Mouse (Mus musculus) heart, embryonic 14.5 days (tissue): ENCODE results near the gene Adgrg5. TPM values are rescaled to one million over a fixed set of nuclear protein-coding genes. Genes with fewer than 3 reads are reported as not detected.

Experiments
- ATAC-seq: fragments of 200-750 bp; cut with Nextera tagmentation; 2 replicates; pipeline ENCODE4 v1.8.0; 2017; ENCODE audit warnings: low read depth, moderate TSS enrichment; ENCODE audit not compliant: insufficient number of reproducible peaks, insufficient read depth, low FRiP score
- H3K27ac ChIP-seq, 2 experiments: fragments of 200-500 bp in 1 of 2; fragments of 300-500 bp in 1 of 2; sonication (generic) in 1 of 2; replicated peaks in 1 of 2; 2 replicates each; pipeline ENCODE4 v1.5.1; 2012 to 2014; ENCODE audit warnings: low read depth in 2 of 2, low read length in 2 of 2, control low read depth in 1 of 2, mild to moderate bottlenecking in 1 of 2, mixed read lengths in 1 of 2; ENCODE audit not compliant: control insufficient read depth in 1 of 2, insufficient read depth in 1 of 2
- H3K27me3 ChIP-seq: fragments of 300-500 bp; sonication (generic); 2 replicates; pipeline ENCODE4 v1.6.1; 2014; ENCODE audit warnings: mild to moderate bottlenecking, low read length, control low read depth; ENCODE audit not compliant: control insufficient read depth, insufficient read depth
- H3K36me3 ChIP-seq: fragments of 300-500 bp; sonication (generic); 2 replicates; pipeline ENCODE4 v1.6.1; 2014; ENCODE audit warnings: mild to moderate bottlenecking, control low read depth, low read length, mixed read lengths; ENCODE audit not compliant: control insufficient read depth, insufficient read depth
- H3K4me1 ChIP-seq, 2 experiments: fragments of 200-500 bp in 1 of 2; fragments of 300-500 bp in 1 of 2; sonication (generic) in 1 of 2; 2 replicates each; pipeline ENCODE4 v1.6.1; 2012 to 2014; ENCODE audit warnings: low read length in 2 of 2, control low read depth in 1 of 2, mixed read lengths in 1 of 2; ENCODE audit not compliant: control insufficient read depth in 2 of 2, insufficient read depth in 2 of 2
- H3K4me2 ChIP-seq: fragments of 300-500 bp; sonication (generic); 2 replicates; pipeline ENCODE4 v1.6.1; 2014; ENCODE audit warnings: mild to moderate bottlenecking, low read length
- H3K4me3 ChIP-seq, 2 experiments: fragments of 200-500 bp in 1 of 2; fragments of 300-500 bp in 1 of 2; sonication (generic) in 1 of 2; 2 replicates each; pipeline ENCODE4 v1.5.1; 2012 to 2014; ENCODE audit warnings: low read length in 2 of 2, mild to moderate bottlenecking in 2 of 2, control low read depth in 1 of 2, low read depth in 1 of 2, moderate library complexity in 1 of 2; ENCODE audit not compliant: control insufficient read depth in 1 of 2, insufficient read depth in 1 of 2
- H3K9ac ChIP-seq: fragments of 300-500 bp; sonication (generic); 2 replicates; pipeline ENCODE4 v1.6.1; 2014; ENCODE audit warnings: mild to moderate bottlenecking, low read length
- H3K9me3 ChIP-seq: fragments of 300-500 bp; sonication (generic); 2 replicates; pipeline ENCODE4 v1.6.1; 2016; ENCODE audit warnings: low read length, control low read depth; ENCODE audit not compliant: control insufficient read depth
- WGBS: fragments of 180-500 bp; shearing (Covaris S2); extraction: QIAGEN DNeasy Blood & Tissue Kit; methylation state at CpG from one replicate; pipeline ENCODE4 v1.1.7; 2014; 5-methylcytosine and 5-hydroxymethylcytosine counted together
- polyA plus RNA-seq: library from polyadenylated mRNA; unstranded; fragments of >200 nt; fragmentation: Nextera tagmentation; extraction: Ambion mirVana; gene quantifications from 2 replicates; pipeline ENCODE4 v1.2.1, GENCODE M21; 2014

The Adgrg5 gene
- polyA plus RNA-seq, 1 experiment from 2014 or later: 0.07 TPM

DNA sequence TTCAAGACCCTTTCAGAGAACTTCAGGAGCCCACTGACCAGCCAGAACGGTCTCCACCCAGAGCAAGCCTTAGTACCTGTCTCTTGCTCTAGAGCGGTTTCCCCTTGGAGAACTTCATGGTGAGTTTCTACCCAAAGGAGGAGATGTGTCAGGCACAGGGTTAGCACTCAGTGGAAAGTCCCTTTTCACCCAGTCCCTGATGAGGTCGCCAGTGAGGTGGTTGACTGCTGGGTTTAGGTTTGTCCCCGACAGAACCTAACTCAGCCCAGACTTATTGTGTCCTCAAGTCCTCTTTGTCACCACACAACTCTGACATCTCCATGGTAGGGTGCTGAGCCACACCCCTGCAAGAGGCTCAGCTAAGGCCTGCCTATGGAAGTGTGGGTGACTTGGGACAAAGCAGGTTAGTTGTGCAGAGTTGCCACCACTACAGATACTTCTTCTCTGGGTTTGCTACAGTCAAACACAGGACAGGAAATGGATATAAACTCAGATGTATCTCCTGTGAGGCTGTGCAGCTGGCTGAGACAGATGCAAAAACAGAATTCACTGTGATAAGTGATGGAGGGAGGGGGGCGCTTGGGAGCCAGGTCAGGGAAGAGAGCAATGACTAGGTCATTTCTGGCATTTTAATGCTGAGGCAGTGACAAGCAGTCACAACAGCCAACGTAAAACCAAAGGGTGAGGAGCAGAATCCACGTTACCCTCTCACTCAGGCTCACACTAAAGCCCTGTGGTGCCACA lies 30.3 kb downstream of the Adgrg5 start:
- no peak for ATAC-seq
- 58% methylated on average over 7 of the region's 7 CpGs for WGBS
- H3K27ac ChIP-seq: peak overlapping the region; percentile 72 to 78
- H3K4me1 ChIP-seq: peaks cover 18 to 27% of the 10 kb centered on the region in 2 experiments
- H3K27me3 ChIP-seq: no peaks in the 10 kb centered on the region
- H3K36me3 ChIP-seq: no peaks in the 10 kb centered on the region
- no peak overlapping the region for H3K4me3 ChIP-seq
- H3K4me2 ChIP-seq: no peak overlapping the region; the same call in 1 of the 2 replicates
- 0 out of 2 replicates have a peak overlapping the region, but pooled peaks have one; percentile 27 for H3K9ac ChIP-seq
- no peaks in the 10 kb centered on the region for H3K9me3 ChIP-seq

- Histone ChIP-seq H3K9me3 (no peaks in the 10 kb centered on the region), H3K4me1 (peaks cover 18 to 27% of the 10 kb centered on the region in 2 experiments), H3K9ac (no peak overlapping the region), H3K27me3 (no peaks in the 10 kb centered on the region), H3K4me3 (no peak overlapping the region), H3K4me2 (peak overlapping the region; percentile 6; the same call in 1 of the 2 replicates), H3K36me3 (no peaks in the 10 kb centered on the region), H3K27ac (peak overlapping the region; percentile 78)
- ATAC-seq: peak; percentile 77
- WGBS: 38% methylated on average over 7 of the region's 7 CpGs
Measured at GRCm38 (mm10) chr8:94954368-94954737, 30.9 kb downstream of the Adgrg5 start.

DNA sequence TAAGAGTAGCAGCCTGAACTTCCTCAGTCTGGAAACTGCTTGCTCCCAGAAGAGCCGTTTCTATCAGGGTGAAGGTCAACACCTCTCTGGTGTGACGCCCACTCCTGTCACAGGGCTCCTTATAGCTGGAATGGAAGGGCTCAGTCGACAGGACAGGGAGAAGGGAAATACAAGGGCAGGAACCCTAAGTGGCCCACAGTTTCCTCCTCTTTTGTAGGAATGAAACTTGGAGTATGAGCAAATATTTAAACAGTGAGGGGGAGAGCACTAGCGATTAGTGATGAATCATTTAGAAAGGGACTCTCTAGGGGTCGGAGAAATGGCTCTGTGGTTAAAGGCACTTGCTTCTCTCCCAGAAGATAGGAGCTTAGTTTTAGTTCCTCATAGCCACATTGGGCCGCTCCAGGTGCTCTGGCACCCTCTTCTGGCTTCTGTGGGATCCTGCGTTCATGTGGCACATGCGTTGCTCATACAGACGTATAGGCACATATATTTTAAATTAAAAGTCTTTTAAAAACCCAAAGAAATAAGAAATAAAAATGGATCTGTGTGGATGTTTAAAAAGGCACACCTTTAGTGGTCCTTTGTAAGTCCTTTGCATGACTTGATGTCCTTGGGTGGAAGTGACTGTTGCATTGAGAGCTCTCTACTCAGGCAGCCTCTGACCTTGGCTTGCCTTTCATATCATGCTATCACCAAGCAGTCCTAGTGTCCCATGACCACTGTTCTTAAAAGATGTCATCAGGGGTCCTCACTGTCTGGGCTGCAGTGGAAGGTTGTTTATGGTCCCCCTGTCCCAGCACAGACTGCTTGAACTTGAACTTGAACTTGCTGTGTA lies 31.6 kb downstream of the Adgrg5 start:
- Histone ChIP-seq H3K27ac (peak overlapping the region; percentile 78), H3K9me3 (no peaks in the 10 kb centered on the region), H3K4me1 (peaks cover 18 to 27% of the 10 kb centered on the region in 2 experiments), H3K4me2 (0 out of 2 replicates have a peak overlapping the region, but pooled peaks have one; percentile 6), H3K36me3 (no peaks in the 10 kb centered on the region), H3K9ac (no peak overlapping the region; the same call in 1 of the 2 replicates), H3K27me3 (no peaks in the 10 kb centered on the region), H3K4me3 (no peak overlapping the region)
- no peak for ATAC-seq
- WGBS: 23% methylated on average over 9 of the region's 9 CpGs

DNA sequence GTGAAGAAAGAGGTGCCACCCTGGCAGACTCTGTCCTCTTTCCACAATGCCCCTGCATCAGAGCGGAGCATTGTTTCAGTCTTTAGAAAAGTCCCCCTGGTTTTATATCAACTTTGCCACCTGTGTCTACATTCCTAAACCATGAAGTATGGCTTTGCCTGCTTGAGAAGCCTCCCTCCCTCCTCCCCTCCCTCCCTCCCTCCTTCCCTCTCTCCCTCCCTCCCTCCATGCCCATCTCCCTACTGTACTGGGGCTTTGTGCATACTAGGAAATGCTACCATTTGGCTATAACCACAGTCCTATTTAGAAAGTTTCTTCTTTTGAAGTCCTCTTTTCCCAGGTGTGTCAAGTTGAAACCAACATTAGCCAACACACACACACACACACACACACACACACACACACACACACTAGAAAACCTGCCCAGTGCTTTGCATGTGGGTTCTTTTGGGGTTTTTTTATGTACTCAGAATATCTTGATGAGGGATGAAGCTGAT lies 32.6 kb downstream of the Adgrg5 start:
- H3K4me3 ChIP-seq: no peak overlapping the region
- no peak overlapping the region for H3K27ac ChIP-seq
- H3K9me3 ChIP-seq: no peaks in the 10 kb centered on the region
- peaks cover 18 to 27% of the 10 kb centered on the region in 2 experiments for H3K4me1 ChIP-seq
- no peak overlapping the region for H3K9ac ChIP-seq
- WGBS: 65% methylated on average over 1 of the region's 1 CpGs
- no peaks in the 10 kb centered on the region for H3K36me3 ChIP-seq
- H3K27me3 ChIP-seq: no peaks in the 10 kb centered on the region
- H3K4me2 ChIP-seq: no peak overlapping the region
- no peak for ATAC-seq

GRCm38 (mm10) chr8:94962201-94962600 lies 38.7 kb downstream of the Adgrg5 start:
- Histone ChIP-seq H3K27ac (no peak overlapping the region), H3K9me3 (no peaks in the 10 kb centered on the region), H3K36me3 (no peaks in the 10 kb centered on the region), H3K4me1 (peaks cover 2 to 6% of the 10 kb centered on the region in 2 experiments; a peak in 2 of 4 replicates), H3K27me3 (no peaks in the 10 kb centered on the region), H3K4me3 (no peak overlapping the region), H3K9ac (no peak overlapping the region), H3K4me2 (no peak overlapping the region)
- no peak for ATAC-seq
- 76% methylated on average over 1 of the region's 1 CpGs for WGBS

DNA sequence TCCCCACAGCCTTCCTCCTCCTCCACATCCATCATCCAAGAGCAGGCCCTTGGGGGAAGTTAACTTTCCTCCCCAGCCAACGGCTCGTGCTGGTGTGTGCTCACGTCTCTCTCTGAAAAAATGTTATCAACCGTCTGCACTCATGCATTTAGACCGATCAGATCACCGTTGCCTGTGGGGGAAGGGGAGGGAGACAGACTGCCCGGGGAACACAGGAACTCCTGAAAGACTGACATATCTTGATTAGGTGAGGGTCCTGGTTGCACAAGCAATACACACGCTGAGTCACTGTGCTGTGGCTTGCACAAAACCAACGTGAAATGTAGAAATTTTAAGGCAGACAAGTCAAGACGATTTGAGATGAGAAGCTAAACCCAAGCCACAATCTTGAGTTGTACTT lies 41.3 kb downstream of the Adgrg5 start:
- Histone ChIP-seq H3K9me3 (no peaks in the 10 kb centered on the region), H3K27me3 (no peaks in the 10 kb centered on the region), H3K36me3 (no peaks in the 10 kb centered on the region), H3K4me1 (peaks cover 7 to 9% of the 10 kb centered on the region in 2 experiments; a peak in 3 of 4 replicates), H3K4me3 (no peak overlapping the region), H3K4me2 (no peak overlapping the region), H3K9ac (no peak overlapping the region), H3K27ac (no peak overlapping the region)
- WGBS: 15% methylated on average over 10 of the region's 10 CpGs
- no peak for ATAC-seq

DNA sequence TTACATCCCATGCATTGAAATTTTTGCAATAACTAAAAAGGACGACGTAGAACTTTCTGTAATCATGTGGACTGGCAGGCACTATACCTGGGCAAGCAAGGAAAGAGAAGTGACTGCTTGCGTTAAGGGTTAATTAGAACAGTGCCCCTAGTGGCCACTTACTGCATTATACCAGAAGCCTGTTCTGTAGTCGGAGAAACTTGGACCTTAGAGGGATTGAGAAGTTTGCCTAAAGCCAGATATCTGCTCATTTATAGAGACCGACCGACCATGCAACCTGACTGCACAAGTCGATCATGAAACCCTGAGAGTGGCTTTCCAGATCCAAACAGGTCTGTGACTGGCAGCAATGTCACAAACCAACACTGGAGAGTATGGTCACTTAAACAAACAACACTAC lies 43.1 kb downstream of the Adgrg5 start:
- H3K4me2 ChIP-seq: no peak overlapping the region
- H3K27ac ChIP-seq: no peak overlapping the region
- peaks cover 7 to 9% of the 10 kb centered on the region in 2 experiments; a peak in 3 of 4 replicates for H3K4me1 ChIP-seq
- no peaks in the 10 kb centered on the region for H3K36me3 ChIP-seq
- WGBS: 24% methylated on average over 7 of the region's 7 CpGs
- H3K9ac ChIP-seq: no peak overlapping the region
- H3K27me3 ChIP-seq: no peaks in the 10 kb centered on the region
- H3K4me3 ChIP-seq: no peak overlapping the region
- no peaks in the 10 kb centered on the region for H3K9me3 ChIP-seq
- no peak for ATAC-seq
